Mouse (Mus musculus): ENCODE data around the gene Pde2a. TPM values are rescaled to one million over a fixed set of nuclear protein-coding genes. Genes with fewer than 3 reads are reported as not detected.

Gene Pde2a
- polyA plus RNA-seq, 2 experiments = 3.0 to 6.6 TPM

GRCm38 (mm10) chr7:101383756-101384155, 37.7 kb upstream of the Pde2a start:
- Histone ChIP-seq H3K27me3 (ENCODE audit: control insufficient read depth, insufficient read depth, low read length) (no peaks in the 10 kb centered on the region), H3K4me1 (replicated peaks; ENCODE audit: control insufficient read depth in 2 of 2, insufficient read depth in 2 of 2, low read length in 1 of 2) (peaks cover 5 to 28% of the 10 kb centered on the region in 2 experiments), H3K9me3 (ENCODE audit: control insufficient read depth, low read length) (no peaks in the 10 kb centered on the region), H3K4me2 (ENCODE audit: low read depth) (no peak overlapping the region), H3K36me3 (replicated peaks; ENCODE audit: control insufficient read depth, insufficient read depth, low read depth) (no peaks in the 10 kb centered on the region), H3K9ac (replicated peaks) (no peak overlapping the region), H3K27ac (no peak overlapping the region), H3K4me3 (ENCODE audit: insufficient read depth in 1 of 2, low read depth in 2 of 2, low read length in 2 of 2) (no peak overlapping the region)
- WGBS (ENCODE audit: insufficient replicate concordance) = 24% methylated on average over 3 of the region's 3 CpGs
- TF ChIP-seq CTCF (IDR thresholded peaks at IDR 0.05; ENCODE audit: low read depth) (no peak), EP300 (IDR thresholded peaks at IDR 0.05; ENCODE audit: low read depth) (no peak)
- no peak for ATAC-seq (ENCODE audit: insufficient read depth)
- DNase-seq (ENCODE audit: low read depth in 3 of 3, low spot score in 3 of 3) = no peak

- H3K9ac ChIP-seq (replicated peaks) = no peak overlapping the region
These were observed 36.6 kb upstream of the Pde2a start for GRCm38 (mm10) chr7:101384931-101385330.

GRCm38 (mm10) chr7:101385331-101385733, 36.2 kb upstream of the Pde2a start:
- Histone ChIP-seq H3K36me3 (replicated peaks; ENCODE audit: control insufficient read depth, insufficient read depth, low read depth) (no peaks in the 10 kb centered on the region), H3K27me3 (ENCODE audit: control insufficient read depth, insufficient read depth, low read length) (no peaks in the 10 kb centered on the region), H3K4me1 (replicated peaks; ENCODE audit: control insufficient read depth in 2 of 2, insufficient read depth in 2 of 2, low read length in 1 of 2) (peaks cover 5 to 18% of the 10 kb centered on the region in 2 experiments), H3K9me3 (ENCODE audit: control insufficient read depth, low read length) (no peaks in the 10 kb centered on the region), H3K9ac (replicated peaks) (no peak overlapping the region), H3K27ac (no peak overlapping the region), H3K4me2 (ENCODE audit: low read depth) (peak overlapping the region; percentile 13; the same call in 1 of the 2 replicates), H3K4me3 (ENCODE audit: insufficient read depth in 1 of 2, low read depth in 2 of 2, low read length in 2 of 2) (peak overlapping the region in 1 of 2 experiments; percentile 2; a peak in 1 of 4 replicates)
- no peak for TF ChIP-seq CTCF (IDR thresholded peaks at IDR 0.05; ENCODE audit: low read depth)
- no peak for TF ChIP-seq EP300 (IDR thresholded peaks at IDR 0.05; ENCODE audit: low read depth)
- 26% methylated on average over 6 of the region's 6 CpGs for WGBS (ENCODE audit: insufficient replicate concordance)
- DNase-seq (ENCODE audit: low read depth in 3 of 3, low spot score in 3 of 3) (no peak), ATAC-seq (ENCODE audit: insufficient read depth) (peak; percentile 25)

More at GRCm38 (mm10) chr7:101384931-101385330, 36.6 kb upstream of the Pde2a start:
- Histone ChIP-seq H3K9me3 (ENCODE audit: control insufficient read depth, low read length) (no peaks in the 10 kb centered on the region), H3K4me2 (ENCODE audit: low read depth) (no peak overlapping the region), H3K4me1 (replicated peaks; ENCODE audit: control insufficient read depth in 2 of 2, insufficient read depth in 2 of 2, low read length in 1 of 2) (peaks cover 5 to 18% of the 10 kb centered on the region in 2 experiments), H3K4me3 (ENCODE audit: insufficient read depth in 1 of 2, low read depth in 2 of 2, low read length in 2 of 2) (no peak overlapping the region), H3K27ac (no peak overlapping the region), H3K36me3 (replicated peaks; ENCODE audit: control insufficient read depth, insufficient read depth, low read depth) (no peaks in the 10 kb centered on the region), H3K27me3 (ENCODE audit: control insufficient read depth, insufficient read depth, low read length) (no peaks in the 10 kb centered on the region)
- TF ChIP-seq CTCF (IDR thresholded peaks at IDR 0.05; ENCODE audit: low read depth) = no peak
- TF ChIP-seq EP300 (IDR thresholded peaks at IDR 0.05; ENCODE audit: low read depth) = no peak
- 0 out of 2 replicates have a peak, but pooled peaks have one; percentile 2 for ATAC-seq (ENCODE audit: insufficient read depth)
- DNase-seq (ENCODE audit: low read depth in 3 of 3, low spot score in 3 of 3) = no peak
- 60% methylated on average over 10 of the region's 10 CpGs for WGBS (ENCODE audit: insufficient replicate concordance)

- ATAC-seq (ENCODE audit: insufficient read depth) = peak; percentile 32; the same call in 1 of the 2 replicates
- Histone ChIP-seq H3K27me3 (ENCODE audit: control insufficient read depth, insufficient read depth, low read length) (no peaks in the 10 kb centered on the region), H3K4me2 (ENCODE audit: low read depth) (0 out of 2 replicates have a peak overlapping the region, but pooled peaks have one; percentile 13), H3K9me3 (ENCODE audit: control insufficient read depth, low read length) (no peaks in the 10 kb centered on the region), H3K27ac (no peak overlapping the region), H3K36me3 (replicated peaks; ENCODE audit: control insufficient read depth, insufficient read depth, low read depth) (no peaks in the 10 kb centered on the region), H3K4me1 (replicated peaks; ENCODE audit: control insufficient read depth in 2 of 2, insufficient read depth in 2 of 2, low read length in 1 of 2) (peaks cover 5 to 18% of the 10 kb centered on the region in 2 experiments), H3K4me3 (ENCODE audit: insufficient read depth in 1 of 2, low read depth in 2 of 2, low read length in 2 of 2) (no peak overlapping the region), H3K9ac (replicated peaks) (no peak overlapping the region)
- no peak for TF ChIP-seq EP300 (IDR thresholded peaks at IDR 0.05; ENCODE audit: low read depth)
- no peak for TF ChIP-seq CTCF (IDR thresholded peaks at IDR 0.05; ENCODE audit: low read depth)
- 50% methylated on average over 10 of the region's 10 CpGs for WGBS (ENCODE audit: insufficient replicate concordance)
- DNase-seq (ENCODE audit: low read depth in 3 of 3, low spot score in 3 of 3) = no peak
These were observed 35.5 kb upstream of the Pde2a start for GRCm38 (mm10) chr7:101385866-101386452.

GRCm38 (mm10) chr7:101389256-101389655, 32.2 kb upstream of the Pde2a start:
- Histone ChIP-seq H3K4me2 (ENCODE audit: low read depth) (no peak overlapping the region), H3K9me3 (ENCODE audit: control insufficient read depth, low read length) (no peaks in the 10 kb centered on the region), H3K36me3 (replicated peaks; ENCODE audit: control insufficient read depth, insufficient read depth, low read depth) (no peaks in the 10 kb centered on the region), H3K9ac (replicated peaks) (no peak overlapping the region), H3K27me3 (ENCODE audit: control insufficient read depth, insufficient read depth, low read length) (no peaks in the 10 kb centered on the region), H3K4me3 (ENCODE audit: insufficient read depth in 1 of 2, low read depth in 2 of 2, low read length in 2 of 2) (no peak overlapping the region), H3K4me1 (replicated peaks; ENCODE audit: control insufficient read depth in 2 of 2, insufficient read depth in 2 of 2, low read length in 1 of 2) (peaks cover 5 to 16% of the 10 kb centered on the region in 2 experiments), H3K27ac (no peak overlapping the region)
- no peak for TF ChIP-seq CTCF (IDR thresholded peaks at IDR 0.05; ENCODE audit: low read depth)
- TF ChIP-seq EP300 (IDR thresholded peaks at IDR 0.05; ENCODE audit: low read depth) = no peak
- 18% methylated on average over 6 of the region's 6 CpGs for WGBS (ENCODE audit: insufficient replicate concordance)
- DNase-seq (ENCODE audit: low read depth in 3 of 3, low spot score in 3 of 3) (no peak), ATAC-seq (ENCODE audit: insufficient read depth) (no peak)
